Mouse (Mus musculus) bone marrow macrophage, adult 2 months (primary cell): ENCODE data around the gene Vwa8.

Experiments used
- CTCF ChIP-seq: IDR thresholded peaks from 2 replicates; pipeline ENCODE4 v1.5.1; 2012; ENCODE audit warnings: low read depth, mild to moderate bottlenecking, low read length, moderate library complexity
- POLR2A ChIP-seq: IDR thresholded peaks from 2 replicates; pipeline ENCODE4 v1.6.1; 2012; ENCODE audit warnings: mild to moderate bottlenecking, low read depth, low read length, borderline replicate concordance

- TF ChIP-seq CTCF (no peak), POLR2A (no peak)
Observed at GRCm38 (mm10) chr14:78816411-78816810, 32.4 kb upstream of the Vwa8 start.
